Mouse (Mus musculus) heart, embryonic 12.5 days (tissue): Measurements from ENCODE around the gene Maco1. TPM values are rescaled to one million over a fixed set of nuclear protein-coding genes. Genes with fewer than 3 reads are reported as not detected.
A peak's percentile ranks its signal among the peaks of the same experiment; 100 is the strongest.

ENCODE experiments used
- ATAC-seq: fragments of 200-750 bp; cut with Nextera tagmentation; 2 replicates; pipeline ENCODE4 v1.8.0; 2017; ENCODE audit warnings: moderate TSS enrichment, moderate library complexity; ENCODE audit not compliant: insufficient number of reproducible peaks, low FRiP score
- H3K27ac ChIP-seq: fragments of 300-500 bp; sonication (generic); 2 replicates; pipeline ENCODE4 v1.5.1; 2016; ENCODE audit warnings: mild to moderate bottlenecking, moderate library complexity; ENCODE audit not compliant: poor library complexity, severe bottlenecking
- H3K27me3 ChIP-seq: fragments of 300-500 bp; sonication (generic); replicated peaks from 2 replicates; pipeline ENCODE4 v1.6.1; 2016; ENCODE audit warnings: mild to moderate bottlenecking, moderate library complexity
- H3K36me3 ChIP-seq: fragments of 300-500 bp; sonication (generic); 2 replicates; pipeline ENCODE4 v1.6.1; 2016; ENCODE audit warnings: mild to moderate bottlenecking, moderate library complexity
- H3K4me1 ChIP-seq: fragments of 300-500 bp; sonication (generic); replicated peaks from 2 replicates; pipeline ENCODE4 v1.6.1; 2016; ENCODE audit warnings: mild to moderate bottlenecking
- H3K4me2 ChIP-seq: fragments of 300-500 bp; sonication (generic); 2 replicates; pipeline ENCODE4 v1.6.1; 2016; ENCODE audit warnings: mild to moderate bottlenecking, moderate library complexity
- H3K4me3 ChIP-seq: fragments of 300-500 bp; sonication (generic); 2 replicates; pipeline ENCODE4 v1.5.1; 2016; ENCODE audit warnings: mild to moderate bottlenecking
- H3K9ac ChIP-seq: fragments of 300-500 bp; sonication (generic); 2 replicates; pipeline ENCODE4 v1.6.1; 2016; ENCODE audit warnings: mild to moderate bottlenecking, moderate library complexity
- H3K9me3 ChIP-seq: fragments of 300-500 bp; sonication (generic); replicated peaks from 2 replicates; pipeline ENCODE4 v1.6.1; 2016; ENCODE audit warnings: mild to moderate bottlenecking, moderate library complexity
- WGBS: fragments of 180-500 bp; shearing (Covaris S2); methylation state at CpG from one replicate; pipeline ENCODE4 v1.1.7; 2016; 5-methylcytosine and 5-hydroxymethylcytosine counted together
- polyA plus RNA-seq: library from polyadenylated mRNA; unstranded; fragments of >200 nt; fragmentation: Nextera tagmentation; extraction: Ambion mirVana; gene quantifications from 2 replicates; pipeline ENCODE4 v1.2.1, GENCODE M21; 2016

The Maco1 gene
- 30.6 and 31.4 TPM in 2 replicates for polyA plus RNA-seq

DNA sequence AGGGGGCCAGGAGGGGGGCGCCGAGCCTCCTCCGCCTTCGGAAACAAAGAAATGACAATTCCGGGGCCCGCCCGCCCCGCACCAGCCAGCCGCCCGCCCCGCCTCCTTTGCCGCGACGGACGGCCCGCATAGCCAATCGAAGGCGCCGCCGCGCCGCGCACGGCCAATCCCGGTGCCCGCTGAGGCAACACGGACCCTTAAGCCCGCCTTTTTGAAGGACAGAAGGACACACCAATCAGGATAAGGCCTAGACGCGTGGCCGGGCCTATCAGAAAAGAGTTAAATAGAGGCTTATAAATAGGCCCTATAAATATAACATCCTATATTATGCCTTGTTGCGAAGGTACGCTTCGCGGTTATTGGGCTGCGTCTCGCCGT, at the start of gene Maco1:
Gene Maco1 (minus strand): TSS at position 87 of the 378 bp plus-strand sequence.
- Histone ChIP-seq H3K27me3 (peaks cover 25% of the 10 kb centered on the region), H3K9ac (peak within 1 kb of the TSS; percentile 96), H3K4me2 (peak within 1 kb of the TSS; percentile 86), H3K4me1 (peaks cover 10% of the 10 kb centered on the region), H3K9me3 (no peaks in the 10 kb centered on the region), H3K36me3 (no peaks in the 10 kb centered on the region), H3K27ac (peak within 1 kb of the TSS; percentile 73), H3K4me3 (peak within 1 kb of the TSS; percentile 86)
- WGBS: under 1% methylated on average over 38 of the region's 38 CpGs
- peak; percentile 97 for ATAC-seq

DNA sequence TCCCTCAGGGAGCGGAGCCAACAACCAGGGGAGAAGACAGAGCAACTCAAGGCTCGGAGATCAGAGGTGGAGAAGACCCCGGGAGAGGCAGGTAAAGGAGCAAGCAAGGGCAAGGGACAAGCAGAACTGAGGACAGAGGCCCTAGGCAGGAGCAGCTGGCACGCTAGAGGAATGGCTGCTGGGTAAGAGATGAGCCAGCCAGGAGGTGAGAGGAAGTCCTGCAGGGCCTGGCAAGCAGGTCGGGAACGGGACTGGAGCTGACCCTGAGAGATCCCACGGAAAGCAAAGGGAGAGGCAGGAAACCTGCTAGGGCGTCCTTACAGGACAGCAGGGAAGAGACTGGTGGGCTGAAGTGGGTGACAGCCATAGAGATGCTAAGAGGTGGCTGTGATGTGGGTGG, 48.0 kb upstream of the Maco1 start:
- 87% methylated on average over 8 of the region's 8 CpGs for WGBS
- Histone ChIP-seq H3K9ac (no peak overlapping the region), H3K36me3 (peaks cover 95% of the 10 kb centered on the region), H3K4me3 (no peak overlapping the region), H3K4me2 (no peak overlapping the region), H3K4me1 (no peaks in the 10 kb centered on the region), H3K27me3 (no peaks in the 10 kb centered on the region), H3K9me3 (no peaks in the 10 kb centered on the region), H3K27ac (no peak overlapping the region)
- ATAC-seq: no peak

DNA sequence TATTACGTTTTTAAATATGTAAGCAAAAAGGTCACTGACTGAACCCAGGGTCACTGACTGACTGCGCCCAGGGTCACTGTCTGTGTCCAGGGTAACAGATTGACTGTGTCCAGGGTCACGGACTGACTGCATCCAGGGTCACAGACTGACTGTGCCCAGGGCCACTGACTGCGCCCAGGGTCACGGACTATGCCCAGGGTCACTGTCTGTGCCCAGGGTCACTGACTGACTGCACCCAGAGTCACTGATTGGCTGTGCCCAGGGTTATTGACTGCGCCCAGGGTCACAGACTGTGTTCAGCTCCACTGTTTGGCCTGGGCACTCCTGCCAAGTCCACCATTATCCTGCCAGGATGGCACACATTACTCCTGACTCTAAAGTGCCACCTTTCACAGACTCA, 44.1 kb upstream of the Maco1 start:
- Histone ChIP-seq H3K4me1 (no peaks in the 10 kb centered on the region), H3K27me3 (no peaks in the 10 kb centered on the region), H3K9ac (no peak overlapping the region), H3K36me3 (peaks cover 68% of the 10 kb centered on the region), H3K9me3 (no peaks in the 10 kb centered on the region), H3K27ac (no peak overlapping the region), H3K4me3 (no peak overlapping the region), H3K4me2 (no peak overlapping the region)
- no peak for ATAC-seq
- WGBS: 91% methylated on average over 6 of the region's 6 CpGs

DNA sequence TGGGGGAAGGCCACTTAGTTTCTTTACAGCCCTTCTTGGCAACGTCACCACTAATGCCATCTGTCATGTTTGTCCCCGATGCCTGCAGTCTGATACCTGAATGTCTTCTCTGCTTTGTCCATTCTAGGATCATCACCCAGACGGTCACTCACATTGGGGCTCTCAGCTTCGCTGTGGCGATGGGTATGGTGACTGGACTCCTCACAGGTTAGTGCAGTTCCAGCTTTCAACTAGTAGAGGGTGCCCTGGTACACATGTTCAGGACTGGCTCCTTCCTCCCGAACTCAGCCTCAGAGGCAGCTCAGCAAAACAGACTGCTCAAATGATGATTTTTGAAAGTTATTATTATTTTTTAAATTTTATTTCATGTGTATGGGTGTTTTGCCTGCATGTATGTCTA, 39.0 kb upstream of the Maco1 start:
- Histone ChIP-seq H3K9ac (no peak overlapping the region), H3K4me1 (no peaks in the 10 kb centered on the region), H3K27ac (no peak overlapping the region), H3K36me3 (peaks cover 21% of the 10 kb centered on the region), H3K4me3 (no peak overlapping the region), H3K9me3 (no peaks in the 10 kb centered on the region), H3K4me2 (no peak overlapping the region), H3K27me3 (no peaks in the 10 kb centered on the region)
- no peak for ATAC-seq
- 76% methylated on average over 6 of the region's 6 CpGs for WGBS

DNA sequence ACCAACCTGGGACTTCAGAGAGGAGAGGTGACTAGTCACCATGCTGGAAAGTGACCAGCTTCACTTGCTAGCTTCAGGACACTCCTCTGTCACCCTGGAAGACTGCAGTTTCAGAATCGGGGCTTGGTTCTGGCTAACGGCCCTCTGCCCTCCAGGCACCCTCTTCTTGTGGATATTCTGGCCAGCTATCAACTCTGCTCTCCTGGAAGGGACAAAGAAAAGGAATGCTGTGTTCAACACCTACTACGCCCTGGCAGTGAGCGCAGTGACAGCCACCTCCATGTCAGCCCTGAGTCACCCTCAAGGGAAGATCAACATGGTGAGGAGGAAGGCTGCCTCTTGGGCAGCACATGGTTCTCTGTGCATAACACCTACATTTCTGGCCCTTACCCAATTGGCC, 31.2 kb upstream of the Maco1 start:
- Histone ChIP-seq H3K9ac (no peak overlapping the region), H3K36me3 (no peaks in the 10 kb centered on the region), H3K27me3 (peaks cover 3% of the 10 kb centered on the region; the same call in 1 of the 2 replicates), H3K27ac (no peak overlapping the region), H3K4me2 (no peak overlapping the region), H3K9me3 (no peaks in the 10 kb centered on the region), H3K4me3 (no peak overlapping the region), H3K4me1 (peaks cover 4% of the 10 kb centered on the region)
- ATAC-seq: no peak
- WGBS: 85% methylated on average over 4 of the region's 4 CpGs

DNA sequence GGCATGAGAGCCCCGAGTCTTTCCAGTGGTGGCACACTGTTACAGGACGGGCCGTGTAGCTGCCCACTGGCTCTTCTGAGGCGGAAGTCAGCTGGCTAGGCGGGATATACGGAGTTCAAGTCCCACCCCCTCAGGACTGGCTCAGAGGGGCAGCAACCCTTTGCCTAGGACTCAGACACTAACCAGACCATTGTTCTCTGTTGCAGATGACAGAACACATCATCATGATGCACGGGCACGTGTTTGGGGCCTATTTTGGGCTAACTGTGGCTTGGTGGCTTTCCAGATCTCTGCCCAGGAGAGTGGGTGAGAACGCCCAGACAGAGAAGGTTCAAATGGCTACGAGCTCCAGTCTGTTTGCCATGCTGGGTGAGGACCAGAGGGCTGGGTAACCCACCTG, 30.7 kb upstream of the Maco1 start:
- H3K4me3 ChIP-seq: no peak overlapping the region
- 64% methylated on average over 10 of the region's 10 CpGs for WGBS

DNA sequence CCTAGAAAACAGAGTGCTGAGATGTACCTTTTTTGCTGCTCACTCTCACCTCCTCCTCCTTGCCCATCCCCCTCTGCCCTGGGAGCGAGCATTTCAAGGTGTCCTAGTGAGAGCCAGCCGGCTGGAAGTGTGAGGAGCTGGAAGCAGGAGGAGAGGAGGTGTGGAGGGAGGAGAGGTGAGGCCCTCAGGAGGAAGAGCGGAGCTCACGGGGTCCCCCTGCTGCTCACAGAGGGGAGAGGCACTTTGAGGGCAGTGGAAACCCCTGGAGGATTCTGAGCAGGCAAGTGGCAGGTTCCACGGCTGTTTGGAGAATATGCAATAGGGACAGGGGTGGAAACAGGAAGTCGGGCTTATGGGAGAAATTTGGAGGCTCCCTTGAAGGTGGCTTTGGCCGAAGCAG, 30.1 kb upstream of the Maco1 start:
- no peak overlapping the region for H3K4me2 ChIP-seq
- no peak for ATAC-seq
- 27% methylated on average over 7 of the region's 7 CpGs for WGBS
- no peaks in the 10 kb centered on the region for H3K9me3 ChIP-seq
- no peak overlapping the region for H3K27ac ChIP-seq
- peaks cover 4% of the 10 kb centered on the region for H3K4me1 ChIP-seq
- H3K4me3 ChIP-seq: no peak overlapping the region
- H3K9ac ChIP-seq: no peak overlapping the region
- no peaks in the 10 kb centered on the region for H3K36me3 ChIP-seq
- peaks cover 3% of the 10 kb centered on the region; the same call in 1 of the 2 replicates for H3K27me3 ChIP-seq

More for the DNA sequence above, 30.7 kb upstream of the Maco1 start:
- H3K9me3 ChIP-seq: no peaks in the 10 kb centered on the region
- no peak overlapping the region for H3K4me2 ChIP-seq
- H3K36me3 ChIP-seq: no peaks in the 10 kb centered on the region
- H3K27ac ChIP-seq: no peak overlapping the region
- no peak overlapping the region for H3K9ac ChIP-seq
- peaks cover 3% of the 10 kb centered on the region; the same call in 1 of the 2 replicates for H3K27me3 ChIP-seq
- ATAC-seq: no peak
- H3K4me1 ChIP-seq: peaks cover 4% of the 10 kb centered on the region

DNA sequence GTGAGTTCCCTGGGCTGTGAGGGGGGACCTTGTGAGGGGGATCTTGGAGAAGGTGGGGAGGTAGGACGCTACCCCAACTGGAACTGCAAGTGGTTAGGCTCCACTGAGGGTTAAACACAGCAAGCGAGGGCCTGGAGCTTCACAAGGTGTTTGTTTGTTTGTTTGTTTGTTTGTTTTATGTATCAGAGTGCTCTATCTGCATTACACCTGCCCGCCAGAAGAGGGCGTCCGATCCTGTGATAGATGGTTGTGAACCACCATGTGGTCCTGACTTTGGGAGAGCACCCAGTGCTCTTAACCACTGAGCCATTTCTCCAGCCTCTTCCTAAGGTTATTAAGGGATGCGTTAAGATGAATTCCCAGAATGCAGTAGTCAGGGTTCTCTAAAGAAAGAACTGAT, 26.9 kb upstream of the Maco1 start:
- H3K36me3 ChIP-seq: no peaks in the 10 kb centered on the region
- WGBS: 33% methylated on average over 6 of the region's 6 CpGs
- peaks cover 3% of the 10 kb centered on the region; the same call in 1 of the 2 replicates for H3K27me3 ChIP-seq
- H3K9me3 ChIP-seq: no peaks in the 10 kb centered on the region
- H3K4me1 ChIP-seq: peaks cover 4% of the 10 kb centered on the region
- H3K27ac ChIP-seq: no peak overlapping the region
- ATAC-seq: no peak
- H3K4me3 ChIP-seq: peak overlapping the region; percentile 36; the same call in 1 of the 2 replicates
- peak overlapping the region; percentile 75 for H3K4me2 ChIP-seq
- no peak overlapping the region for H3K9ac ChIP-seq

DNA sequence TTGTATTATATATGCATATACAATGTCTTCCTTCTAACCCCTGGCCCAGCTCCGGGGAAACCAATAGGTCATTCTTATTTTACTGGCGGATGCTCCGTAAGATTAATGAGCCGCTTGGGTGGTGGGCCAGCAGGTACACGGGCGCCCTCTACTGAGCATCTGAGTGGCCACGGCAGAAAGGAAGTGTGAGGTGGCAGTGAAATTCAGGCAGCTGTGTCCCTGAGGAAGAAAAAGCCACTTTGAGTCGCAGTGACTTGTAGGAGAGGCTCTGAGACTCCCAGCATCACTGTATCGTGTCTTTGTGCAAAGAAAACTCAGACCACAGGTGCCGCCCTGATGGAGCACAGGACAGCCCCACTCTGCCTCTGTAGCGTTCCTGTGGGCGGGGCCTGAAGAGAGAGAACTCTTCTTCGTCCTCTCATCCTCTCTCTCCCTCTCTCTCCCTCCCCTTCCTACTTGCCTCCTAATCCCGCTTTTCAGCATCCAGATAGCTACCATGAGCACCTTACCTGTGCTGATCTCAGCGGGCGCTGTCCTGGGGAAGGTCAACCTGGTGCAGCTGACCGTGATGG, 26.4 kb upstream of the Maco1 start:
- Histone ChIP-seq H3K4me1 (peaks cover 4% of the 10 kb centered on the region), H3K27me3 (peaks cover 3% of the 10 kb centered on the region; the same call in 1 of the 2 replicates), H3K4me2 (peak overlapping the region; percentile 75), H3K4me3 (peak overlapping the region; percentile 36), H3K27ac (no peak overlapping the region), H3K36me3 (no peaks in the 10 kb centered on the region), H3K9ac (0 out of 2 replicates have a peak overlapping the region, but pooled peaks have one; percentile 28), H3K9me3 (no peaks in the 10 kb centered on the region)
- peak; percentile 43; the same call in 1 of the 2 replicates for ATAC-seq
- WGBS: 4% methylated on average over 17 of the region's 17 CpGs

DNA sequence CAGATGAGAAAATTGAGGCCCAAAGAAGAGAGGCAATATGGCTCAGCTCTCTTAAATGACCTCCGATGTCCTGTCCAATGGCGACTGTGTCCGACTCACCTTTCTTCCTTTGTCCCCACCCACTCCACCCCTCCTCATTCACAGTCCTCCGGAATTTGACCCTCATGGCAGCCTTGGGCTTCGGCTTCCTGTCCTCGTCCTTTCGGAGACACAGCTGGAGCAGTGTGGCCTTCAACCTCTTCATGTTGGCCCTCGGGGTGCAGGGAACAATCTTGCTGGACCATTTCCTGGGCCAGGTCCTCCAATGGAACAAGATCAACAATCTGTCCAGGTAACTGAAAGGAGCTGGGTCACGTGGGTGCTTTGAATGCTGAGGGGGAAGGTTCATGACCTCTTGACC, 23.0 kb upstream of the Maco1 start:
- ATAC-seq: no peak
- H3K27ac ChIP-seq: no peak overlapping the region
- no peak overlapping the region for H3K4me2 ChIP-seq

DNA sequence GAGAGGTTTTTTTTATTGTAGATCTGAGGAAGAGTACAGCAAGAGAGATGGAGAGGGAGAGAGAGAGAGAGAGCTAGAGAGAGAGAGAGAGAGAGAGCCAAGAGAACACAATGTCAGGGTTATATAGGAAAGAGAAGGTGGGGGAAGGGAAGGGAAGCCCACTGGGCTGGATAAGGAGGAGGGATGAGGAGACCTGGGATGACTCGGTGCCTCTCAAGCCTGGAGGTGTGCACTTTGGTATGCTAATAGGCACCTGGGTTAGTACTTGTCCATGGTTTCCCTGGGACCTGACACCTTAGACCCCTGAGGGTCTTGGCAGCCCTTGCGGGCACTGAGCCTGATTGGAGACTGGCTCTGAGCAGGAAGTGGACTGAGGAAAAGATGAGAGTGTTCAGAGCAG, 18.8 kb upstream of the Maco1 start:
- H3K4me1 ChIP-seq: peaks cover 22% of the 10 kb centered on the region
- no peak overlapping the region for H3K4me2 ChIP-seq
- no peak for ATAC-seq
- H3K27me3 ChIP-seq: 0 out of 2 replicates have a peak, but pooled peaks cover 23% of the 10 kb centered on the region
- H3K9me3 ChIP-seq: no peaks in the 10 kb centered on the region
- WGBS: 42% methylated on average over 2 of the region's 2 CpGs
- H3K36me3 ChIP-seq: no peaks in the 10 kb centered on the region
- H3K27ac ChIP-seq: no peak overlapping the region
- no peak overlapping the region for H3K4me3 ChIP-seq
- H3K9ac ChIP-seq: no peak overlapping the region

More for the DNA sequence above, 23.0 kb upstream of the Maco1 start:
- no peaks in the 10 kb centered on the region for H3K9me3 ChIP-seq
- no peaks in the 10 kb centered on the region for H3K36me3 ChIP-seq
- no peaks in the 10 kb centered on the region for H3K27me3 ChIP-seq
- WGBS: 82% methylated on average over 9 of the region's 9 CpGs
- H3K9ac ChIP-seq: no peak overlapping the region
- no peak overlapping the region for H3K4me3 ChIP-seq
- H3K4me1 ChIP-seq: peaks cover 4% of the 10 kb centered on the region

DNA sequence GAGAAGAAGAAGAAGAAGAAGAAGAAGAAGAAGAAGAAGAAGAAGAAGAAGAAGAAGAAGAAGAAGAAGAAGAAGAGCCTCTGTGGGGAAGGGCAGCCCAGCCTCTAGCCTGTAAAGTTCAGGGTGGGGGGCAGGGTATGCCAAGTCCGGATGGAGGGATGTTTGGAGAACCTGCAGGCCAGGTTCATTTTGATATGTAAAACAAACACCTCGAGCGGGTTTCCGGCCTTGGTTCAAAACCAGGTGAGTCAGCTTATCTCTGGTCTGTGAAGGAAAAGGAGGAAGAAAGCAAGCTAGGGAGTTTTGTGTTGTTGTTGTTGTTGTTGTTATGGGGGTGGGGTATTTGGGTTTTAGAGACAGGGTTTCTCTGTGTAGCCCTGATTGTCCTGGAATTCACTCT, 18.3 kb upstream of the Maco1 start:
- Histone ChIP-seq H3K4me2 (no peak overlapping the region), H3K27ac (no peak overlapping the region), H3K27me3 (0 out of 2 replicates have a peak, but pooled peaks cover 23% of the 10 kb centered on the region), H3K9ac (no peak overlapping the region), H3K9me3 (no peaks in the 10 kb centered on the region), H3K36me3 (no peaks in the 10 kb centered on the region), H3K4me3 (no peak overlapping the region), H3K4me1 (peaks cover 22% of the 10 kb centered on the region)
- 37% methylated on average over 4 of the region's 4 CpGs for WGBS
- no peak for ATAC-seq
